Mouse (Mus musculus): ENCODE measurements around the gene Olfr26. TPM values are rescaled to one million over a fixed set of nuclear protein-coding genes. Genes with fewer than 3 reads are reported as not detected.
"Not testable (repeated sequence)": the region's sequence is repeated elsewhere in the genome, so short reads cannot be mapped to it uniquely, and the experiment has no call there.

Olfr26 gene
- not detected in 2 replicates for polyA plus RNA-seq (2011; ENCODE audit: insufficient read depth, insufficient read length, low replicate concordance, missing spikeins)

GRCm38 (mm10) chr9:38854760-38855159 is at the start of gene Olfr26:
Gene Olfr26, plus strand, starts transcription at chr9:38855060.
- no peaks in the 10 kb centered on the region for H3K4me1 ChIP-seq (ENCODE audit: control insufficient read depth, insufficient read depth, low read length)
- TF ChIP-seq POLR2A (IDR thresholded peaks at IDR 0.05; ENCODE audit: borderline replicate concordance, control insufficient read depth, low read depth, low read length) (no peak), CTCF (IDR thresholded peaks at IDR 0.05; ENCODE audit: control insufficient read depth, insufficient read depth, low read length) (no peak)
- H3K27ac ChIP-seq (ENCODE audit: control insufficient read depth, insufficient read depth, low read depth, low read length, poor library complexity): no peak within 1 kb of the TSS
- H3K4me3 ChIP-seq (replicated peaks; ENCODE audit: control insufficient read depth, low read depth, low read length): no peak within 1 kb of the TSS

- Histone ChIP-seq H3K27ac (ENCODE audit: control insufficient read depth, insufficient read depth, low read depth, low read length, poor library complexity) (no peak overlapping the region), H3K4me1 (ENCODE audit: control insufficient read depth, insufficient read depth, low read length) (no peaks in the 10 kb centered on the region), H3K4me3 (replicated peaks; ENCODE audit: control insufficient read depth, low read depth, low read length) (no peak overlapping the region)
- TF ChIP-seq CTCF (IDR thresholded peaks at IDR 0.05; ENCODE audit: control insufficient read depth, insufficient read depth, low read length) (no peak), POLR2A (IDR thresholded peaks at IDR 0.05; ENCODE audit: borderline replicate concordance, control insufficient read depth, low read depth, low read length) (no peak)
Measured at GRCm38 (mm10) chr9:38805696-38806095, 49.2 kb upstream of the Olfr26 start.

- no peak within 1 kb of the TSS for H3K4me3 ChIP-seq (replicated peaks; ENCODE audit: control insufficient read depth, low read depth, low read length)
- no peaks in the 10 kb centered on the region for H3K4me1 ChIP-seq (ENCODE audit: control insufficient read depth, insufficient read depth, low read length)
- 56% methylated on average over 2 of the region's 2 CpGs for WGBS
- TF ChIP-seq CTCF (IDR thresholded peaks at IDR 0.05; ENCODE audit: control insufficient read depth, insufficient read depth, low read length) (no peak), POLR2A (IDR thresholded peaks at IDR 0.05; ENCODE audit: borderline replicate concordance, control insufficient read depth, low read depth, low read length) (no peak)
- H3K27ac ChIP-seq (ENCODE audit: control insufficient read depth, insufficient read depth, low read depth, low read length, poor library complexity): no peak within 1 kb of the TSS
Measured at GRCm38 (mm10) chr9:38814314-38814713, 40.5 kb upstream of the Olfr26 start, which contains the start of gene Olfr922. Gene Olfr922, plus strand, starts transcription at chr9:38814614.

GRCm38 (mm10) chr9:38815458-38815986 is 39.3 kb upstream of the Olfr26 start:
- Histone ChIP-seq H3K4me1 (ENCODE audit: control insufficient read depth, insufficient read depth, low read length) (no peaks in the 10 kb centered on the region), H3K27ac (ENCODE audit: control insufficient read depth, insufficient read depth, low read depth, low read length, poor library complexity) (no peak overlapping the region), H3K4me3 (replicated peaks; ENCODE audit: control insufficient read depth, low read depth, low read length) (no peak overlapping the region)
- TF ChIP-seq CTCF (IDR thresholded peaks at IDR 0.05; ENCODE audit: control insufficient read depth, insufficient read depth, low read length) (no peak), POLR2A (IDR thresholded peaks at IDR 0.05; ENCODE audit: borderline replicate concordance, control insufficient read depth, low read depth, low read length) (no peak)
- 59% methylated on average over 1 of the region's 1 CpGs for WGBS

- no peak for TF ChIP-seq POLR2A (IDR thresholded peaks at IDR 0.05; ENCODE audit: borderline replicate concordance, control insufficient read depth, low read depth, low read length)
- no peak for TF ChIP-seq CTCF (IDR thresholded peaks at IDR 0.05; ENCODE audit: control insufficient read depth, insufficient read depth, low read length)
- Histone ChIP-seq H3K4me3 (replicated peaks; ENCODE audit: control insufficient read depth, low read depth, low read length) (no peak within 1 kb of the TSS), H3K4me1 (ENCODE audit: control insufficient read depth, insufficient read depth, low read length) (no peaks in the 10 kb centered on the region), H3K27ac (ENCODE audit: control insufficient read depth, insufficient read depth, low read depth, low read length, poor library complexity) (no peak within 1 kb of the TSS)
- WGBS: 81% methylated on average over 1 of the region's 1 CpGs
Measured at GRCm38 (mm10) chr9:38826245-38826644, 28.6 kb upstream of the Olfr26 start, which contains the start of gene Olfr923. Gene Olfr923, plus strand, starts transcription at chr9:38826545.

- WGBS: 73% methylated on average over 2 of the region's 2 CpGs
- Histone ChIP-seq H3K4me1 (ENCODE audit: control insufficient read depth, insufficient read depth, low read length) (no peaks in the 10 kb centered on the region), H3K27ac (ENCODE audit: control insufficient read depth, insufficient read depth, low read depth, low read length, poor library complexity) (no peak overlapping the region), H3K4me3 (replicated peaks; ENCODE audit: control insufficient read depth, low read depth, low read length) (no peak overlapping the region)
- TF ChIP-seq POLR2A (IDR thresholded peaks at IDR 0.05; ENCODE audit: borderline replicate concordance, control insufficient read depth, low read depth, low read length): no peak
- TF ChIP-seq CTCF (IDR thresholded peaks at IDR 0.05; ENCODE audit: control insufficient read depth, insufficient read depth, low read length): no peak
Measured at GRCm38 (mm10) chr9:38833027-38833426, 21.8 kb upstream of the Olfr26 start.

GRCm38 (mm10) chr9:38844149-38844548 is 10.7 kb upstream of the Olfr26 start, which contains the start of gene Olfr924:
Gene Olfr924, plus strand, starts transcription at chr9:38844449.
- Histone ChIP-seq H3K4me1 (ENCODE audit: control insufficient read depth, insufficient read depth, low read length) (no peaks in the 10 kb centered on the region), H3K27ac (ENCODE audit: control insufficient read depth, insufficient read depth, low read depth, low read length, poor library complexity) (no peak within 1 kb of the TSS), H3K4me3 (replicated peaks; ENCODE audit: control insufficient read depth, low read depth, low read length) (no peak within 1 kb of the TSS)
- no peak for TF ChIP-seq CTCF (IDR thresholded peaks at IDR 0.05; ENCODE audit: control insufficient read depth, insufficient read depth, low read length)
- no peak for TF ChIP-seq POLR2A (IDR thresholded peaks at IDR 0.05; ENCODE audit: borderline replicate concordance, control insufficient read depth, low read depth, low read length)
- WGBS: 62% methylated on average over 1 of the region's 1 CpGs

- 47% methylated on average over 2 of the region's 2 CpGs for WGBS
- H3K27ac ChIP-seq (ENCODE audit: control insufficient read depth, insufficient read depth, low read depth, low read length, poor library complexity); H3K4me1 ChIP-seq (ENCODE audit: control insufficient read depth, insufficient read depth, low read length); H3K4me3 ChIP-seq (replicated peaks; ENCODE audit: control insufficient read depth, low read depth, low read length): not testable (repeated sequence)
Measured at GRCm38 (mm10) chr9:38874880-38875279, 20.0 kb downstream of the Olfr26 start.

GRCm38 (mm10) chr9:38876826-38877225 is 22.0 kb downstream of the Olfr26 start, which contains the start of gene Olfr926:
Gene Olfr926, plus strand, starts transcription at chr9:38877126.
- Histone ChIP-seq H3K27ac (ENCODE audit: control insufficient read depth, insufficient read depth, low read depth, low read length, poor library complexity) (no peak within 1 kb of the TSS), H3K4me1 (ENCODE audit: control insufficient read depth, insufficient read depth, low read length) (no peaks in the 10 kb centered on the region), H3K4me3 (replicated peaks; ENCODE audit: control insufficient read depth, low read depth, low read length) (no peak within 1 kb of the TSS)
- 68% methylated on average over 2 of the region's 2 CpGs for WGBS
- TF ChIP-seq POLR2A (IDR thresholded peaks at IDR 0.05; ENCODE audit: borderline replicate concordance, control insufficient read depth, low read depth, low read length): no peak
- TF ChIP-seq CTCF (IDR thresholded peaks at IDR 0.05; ENCODE audit: control insufficient read depth, insufficient read depth, low read length): no peak

Other genes with a start within 250 kb of the Olfr26 start
- gene Olfr914, start 250.0 kb upstream of the Olfr26 start, polyA plus RNA-seq (2011; ENCODE audit: insufficient read depth, insufficient read length, low replicate concordance, missing spikeins): 1.0 TPM in 1 of 2 replicates, not detected in the other
- not detected in 2 replicates for gene Olfr916, start 195.2 kb upstream of the Olfr26 start, polyA plus RNA-seq (2011; ENCODE audit: insufficient read depth, insufficient read length, low replicate concordance, missing spikeins)
- gene Olfr917, start 189.2 kb upstream of the Olfr26 start, polyA plus RNA-seq (2011; ENCODE audit: insufficient read depth, insufficient read length, low replicate concordance, missing spikeins): not detected in 2 replicates
- not detected in 2 replicates for gene Olfr918, start 180.5 kb upstream of the Olfr26 start, polyA plus RNA-seq (2011; ENCODE audit: insufficient read depth, insufficient read length, low replicate concordance, missing spikeins)
- gene Olfr919, start 151.4 kb upstream of the Olfr26 start, polyA plus RNA-seq (2011; ENCODE audit: insufficient read depth, insufficient read length, low replicate concordance, missing spikeins): not detected in 2 replicates
- 6.4 and 8.9 TPM in 2 replicates for gene Vwa5a, start 136.8 kb upstream of the Olfr26 start, polyA plus RNA-seq (2011; ENCODE audit: insufficient read depth, insufficient read length, low replicate concordance, missing spikeins)
- gene Olfr920, start 102.8 kb upstream of the Olfr26 start, polyA plus RNA-seq (2011; ENCODE audit: insufficient read depth, insufficient read length, low replicate concordance, missing spikeins): not detected in 2 replicates
- gene Olfr921, start 82.0 kb upstream of the Olfr26 start, polyA plus RNA-seq (2011; ENCODE audit: insufficient read depth, insufficient read length, low replicate concordance, missing spikeins): not detected in 2 replicates
- not detected in 2 replicates for gene Olfr922, start 40.4 kb upstream of the Olfr26 start, polyA plus RNA-seq (2011; ENCODE audit: insufficient read depth, insufficient read length, low replicate concordance, missing spikeins)
- not detected in 2 replicates for gene Olfr923, start 28.5 kb upstream of the Olfr26 start, polyA plus RNA-seq (2011; ENCODE audit: insufficient read depth, insufficient read length, low replicate concordance, missing spikeins)
- not detected in 2 replicates for gene Olfr924, start 10.6 kb upstream of the Olfr26 start, polyA plus RNA-seq (2011; ENCODE audit: insufficient read depth, insufficient read length, low replicate concordance, missing spikeins)
- gene Olfr926, start 22.1 kb downstream of the Olfr26 start, polyA plus RNA-seq (2011; ENCODE audit: insufficient read depth, insufficient read length, low replicate concordance, missing spikeins): not detected in 2 replicates
- gene Olfr930, start 74.7 kb downstream of the Olfr26 start, polyA plus RNA-seq (2011; ENCODE audit: insufficient read depth, insufficient read length, low replicate concordance, missing spikeins): not detected in 2 replicates
- not detected in 2 replicates for gene Olfr933, start 117.3 kb downstream of the Olfr26 start, polyA plus RNA-seq (2011; ENCODE audit: insufficient read depth, insufficient read length, low replicate concordance, missing spikeins)
- gene Olfr934, start 133.3 kb downstream of the Olfr26 start, polyA plus RNA-seq (2011; ENCODE audit: insufficient read depth, insufficient read length, low replicate concordance, missing spikeins): not detected in 2 replicates
- gene Olfr935, start 144.6 kb downstream of the Olfr26 start, polyA plus RNA-seq (2011; ENCODE audit: insufficient read depth, insufficient read length, low replicate concordance, missing spikeins): not detected in 2 replicates
- not detected in 2 replicates for gene Olfr146, start 168.3 kb downstream of the Olfr26 start, polyA plus RNA-seq (2011; ENCODE audit: insufficient read depth, insufficient read length, low replicate concordance, missing spikeins)
- gene Olfr937, start 209.9 kb downstream of the Olfr26 start, polyA plus RNA-seq (2011; ENCODE audit: insufficient read depth, insufficient read length, low replicate concordance, missing spikeins): not detected in 2 replicates
- gene Olfr938, start 223.8 kb downstream of the Olfr26 start, polyA plus RNA-seq (2011; ENCODE audit: insufficient read depth, insufficient read length, low replicate concordance, missing spikeins): not detected in 2 replicates

All from bone marrow, adult 2 months (tissue).